Mouse (Mus musculus) stomach, embryonic 16.5 days (tissue): ENCODE data around the gene Gm14548. TPM values are rescaled to one million over a fixed set of nuclear protein-coding genes. Genes with fewer than 3 reads are reported as not detected.
"Not testable (repeated sequence)": the region's sequence is repeated elsewhere in the genome, so short reads cannot be mapped to it uniquely, and the experiment has no call there.

Experiments
- ATAC-seq: fragments of 200-750 bp; cut with Nextera tagmentation; 2 replicates; pipeline ENCODE4 v1.8.0; 2017; ENCODE audit warnings: moderate number of reproducible peaks, moderate TSS enrichment; ENCODE audit not compliant: insufficient read depth, low FRiP score
- H3K27ac ChIP-seq: fragments of 300-500 bp; sonication (generic); 2 replicates; pipeline ENCODE4 v1.5.1; 2014; ENCODE audit warnings: low read length
- H3K27me3 ChIP-seq: fragments of 300-500 bp; sonication (generic); 2 replicates; pipeline ENCODE4 v1.6.1; 2014; ENCODE audit warnings: low read length, control low read depth, mixed read lengths; ENCODE audit not compliant: control insufficient read depth, insufficient read depth
- H3K36me3 ChIP-seq: fragments of 300-500 bp; sonication (generic); 2 replicates; pipeline ENCODE4 v1.6.1; 2014; ENCODE audit warnings: low read length; ENCODE audit not compliant: control insufficient read depth, insufficient read depth
- H3K4me1 ChIP-seq: fragments of 300-500 bp; sonication (generic); 2 replicates; pipeline ENCODE4 v1.6.1; 2014; ENCODE audit warnings: low read length, control low read depth, mixed read lengths; ENCODE audit not compliant: control insufficient read depth, insufficient read depth
- H3K4me2 ChIP-seq: fragments of 300-500 bp; sonication (generic); 2 replicates; pipeline ENCODE4 v1.6.1; 2014; ENCODE audit warnings: low read depth, low read length, mixed read lengths
- H3K4me3 ChIP-seq: fragments of 300-500 bp; sonication (generic); replicated peaks from 2 replicates; pipeline ENCODE4 v1.5.1; 2014; ENCODE audit warnings: mild to moderate bottlenecking, low read length
- H3K9ac ChIP-seq: fragments of 300-500 bp; sonication (generic); 2 replicates; pipeline ENCODE4 v1.6.1; 2014; ENCODE audit warnings: low read length
- H3K9me3 ChIP-seq: fragments of 300-500 bp; sonication (generic); replicated peaks from 2 replicates; pipeline ENCODE4 v1.6.1; 2016; ENCODE audit warnings: low read length, control low read depth; ENCODE audit not compliant: control insufficient read depth
- WGBS: fragments of 180-500 bp; shearing (Covaris S2); extraction: QIAGEN DNeasy Blood & Tissue Kit; methylation state at CpG from one replicate; pipeline ENCODE4 v1.1.7; 2014; 5-methylcytosine and 5-hydroxymethylcytosine counted together
- polyA plus RNA-seq: library from polyadenylated mRNA; unstranded; fragments of >200 nt; fragmentation: Nextera tagmentation; extraction: Ambion mirVana; gene quantifications from 2 replicates; pipeline ENCODE4 v1.2.1, GENCODE M21; 2015

Gm14548 gene
- polyA plus RNA-seq = 0.87 and 1.4 TPM in 2 replicates

DNA sequence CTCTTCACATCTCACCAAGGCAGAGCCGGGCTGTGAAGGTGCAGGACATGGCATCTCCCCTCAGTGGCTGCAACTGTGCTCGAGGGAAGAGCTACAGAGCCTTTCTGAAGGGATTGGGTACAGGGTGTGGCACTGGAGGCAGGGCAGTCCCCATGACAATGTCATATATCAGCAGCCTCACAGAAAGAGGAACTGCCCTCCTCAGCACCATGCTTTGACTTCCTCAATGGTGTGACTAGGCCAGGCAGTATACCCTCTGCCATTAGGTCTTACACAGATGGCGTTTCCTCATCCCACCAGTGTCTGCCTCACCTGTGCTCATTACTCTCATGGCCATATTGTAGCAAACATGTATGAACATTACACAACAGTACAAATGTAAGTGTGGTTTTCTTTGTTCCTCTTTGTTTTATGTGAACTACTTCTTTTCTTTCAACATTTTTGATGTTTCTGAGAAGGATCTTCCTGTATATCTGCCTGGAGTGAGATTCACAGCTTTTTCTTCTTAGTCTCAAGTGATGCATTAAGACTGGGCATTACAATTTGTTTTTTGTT is at the start of gene Gm14548:
TSS of gene Gm14548 (minus strand) at position 85 of the 555 bp plus-strand sequence.
- not testable (repeated sequence) for H3K9ac ChIP-seq, ATAC-seq, H3K4me2 ChIP-seq, H3K27me3 ChIP-seq, H3K36me3 ChIP-seq, H3K4me1 ChIP-seq, H3K9me3 ChIP-seq, H3K27ac ChIP-seq, H3K4me3 ChIP-seq
- 55% methylated on average over 3 of the region's 3 CpGs for WGBS

DNA sequence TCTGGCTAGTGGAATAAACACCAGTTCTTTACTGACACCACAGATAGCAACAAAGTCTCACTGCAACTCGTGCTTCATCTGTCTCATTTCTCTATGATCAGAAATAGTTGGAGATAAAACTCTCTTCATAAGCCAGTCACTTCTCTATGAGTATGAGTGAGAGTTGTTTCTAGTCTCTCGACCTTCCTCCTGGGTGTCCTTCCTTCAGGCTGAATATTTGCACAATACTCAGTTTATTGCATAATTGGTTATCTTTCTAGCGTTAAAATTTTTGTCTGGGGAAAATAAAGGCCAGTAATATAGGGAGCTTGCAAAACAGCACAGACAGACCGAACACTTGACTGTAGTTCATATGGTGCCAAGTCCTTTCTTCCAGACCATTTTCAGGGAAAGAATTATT is 48.2 kb upstream of the Gm14548 start:
- Histone ChIP-seq H3K4me2 (no peak overlapping the region), H3K36me3 (no peaks in the 10 kb centered on the region), H3K4me3 (no peak overlapping the region), H3K27ac (no peak overlapping the region), H3K4me1 (no peaks in the 10 kb centered on the region), H3K27me3 (no peaks in the 10 kb centered on the region), H3K9me3 (no peaks in the 10 kb centered on the region), H3K9ac (no peak overlapping the region)
- 66% methylated on average over 4 of the region's 4 CpGs for WGBS
- no peak for ATAC-seq

- no peak overlapping the region for H3K27ac ChIP-seq
- no peaks in the 10 kb centered on the region for H3K4me1 ChIP-seq
- H3K4me3 ChIP-seq = no peak overlapping the region
- H3K36me3 ChIP-seq = no peaks in the 10 kb centered on the region
- 61% methylated on average over 3 of the region's 3 CpGs for WGBS
- no peak overlapping the region for H3K4me2 ChIP-seq
- no peak overlapping the region for H3K9ac ChIP-seq
- no peaks in the 10 kb centered on the region for H3K9me3 ChIP-seq
- H3K27me3 ChIP-seq = no peaks in the 10 kb centered on the region
- no peak for ATAC-seq
Observed at GRCm38 (mm10) chr7:3940915-3941314, 43.0 kb upstream of the Gm14548 start.

DNA sequence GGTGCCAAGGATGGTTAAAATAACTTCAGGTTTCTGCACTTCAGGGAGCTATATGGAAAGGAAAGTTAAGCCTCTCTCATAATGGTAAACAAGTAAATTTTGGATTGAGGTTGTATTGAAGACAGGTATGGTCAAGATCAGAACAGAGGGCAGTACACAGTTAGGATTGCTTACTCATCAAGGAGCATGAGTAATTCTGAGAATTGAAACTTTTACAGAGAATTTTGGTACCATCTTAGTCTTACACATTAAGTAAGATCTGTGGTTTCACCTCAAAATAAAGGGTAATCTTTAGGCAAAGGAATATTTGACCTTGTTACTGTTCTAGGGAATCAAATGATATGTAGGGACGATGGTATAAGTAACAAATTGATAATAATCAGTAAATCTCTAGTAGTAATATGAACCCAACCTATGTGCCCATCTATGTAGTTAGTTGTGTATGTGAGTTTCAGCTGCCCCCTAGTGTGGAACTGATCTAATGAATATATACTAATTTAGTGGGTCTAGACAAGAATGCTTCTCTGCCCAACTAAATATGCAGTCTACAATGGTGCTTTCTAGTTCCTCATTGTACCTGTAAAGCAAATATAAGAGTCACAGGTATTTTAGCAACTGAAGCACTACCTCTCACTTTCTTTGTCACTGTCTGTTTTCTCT is 42.1 kb upstream of the Gm14548 start:
- no peak for ATAC-seq
- H3K9ac ChIP-seq = no peak overlapping the region
- H3K27me3 ChIP-seq = no peaks in the 10 kb centered on the region
- no peak overlapping the region for H3K27ac ChIP-seq
- no peak overlapping the region for H3K4me2 ChIP-seq
- H3K36me3 ChIP-seq = no peaks in the 10 kb centered on the region
- WGBS = 58% methylated on average over 1 of the region's 1 CpGs
- H3K4me1 ChIP-seq = no peaks in the 10 kb centered on the region
- no peaks in the 10 kb centered on the region for H3K9me3 ChIP-seq
- no peak overlapping the region for H3K4me3 ChIP-seq

DNA sequence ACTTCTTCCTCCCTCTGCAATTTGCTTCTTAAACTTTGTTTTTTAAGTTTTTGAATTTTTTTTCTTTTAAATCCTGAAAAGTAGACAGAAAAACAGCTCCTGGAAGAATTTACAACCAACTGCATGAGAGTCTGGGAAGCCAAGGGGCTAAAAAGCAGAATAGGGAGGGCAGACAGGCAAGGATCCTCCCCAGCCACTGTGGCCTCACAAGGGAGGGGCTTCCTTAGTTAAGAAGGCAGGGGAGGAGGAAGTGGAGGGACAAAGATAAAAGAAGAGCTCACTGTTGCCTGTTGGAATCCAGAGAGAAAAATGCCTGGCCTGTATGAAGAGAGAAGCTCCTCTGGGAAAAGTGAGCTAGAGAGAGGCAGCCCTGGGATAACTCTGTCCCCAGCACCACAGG is 37.6 kb upstream of the Gm14548 start:
- not testable (repeated sequence) for H3K4me2 ChIP-seq, H3K9ac ChIP-seq, H3K27me3 ChIP-seq, H3K4me1 ChIP-seq, ATAC-seq, H3K4me3 ChIP-seq, H3K36me3 ChIP-seq, H3K27ac ChIP-seq, H3K9me3 ChIP-seq

GRCm38 (mm10) chr7:3915387-3915786 is 17.5 kb upstream of the Gm14548 start, which contains the start of gene Lilra6:
Gene Lilra6, minus strand, starts transcription at chr7:3915503.
- H3K27me3 ChIP-seq, ATAC-seq, H3K9ac ChIP-seq, H3K9me3 ChIP-seq, H3K27ac ChIP-seq, H3K36me3 ChIP-seq, H3K4me1 ChIP-seq, H3K4me2 ChIP-seq, H3K4me3 ChIP-seq: not testable (repeated sequence)
- 59% methylated on average over 2 of the region's 2 CpGs for WGBS

- no peak for ATAC-seq
- Histone ChIP-seq H3K4me1 (no peaks in the 10 kb centered on the region), H3K9ac (no peak overlapping the region), H3K36me3 (no peaks in the 10 kb centered on the region), H3K9me3 (no peaks in the 10 kb centered on the region), H3K27me3 (no peaks in the 10 kb centered on the region), H3K4me3 (no peak overlapping the region), H3K4me2 (no peak overlapping the region), H3K27ac (no peak overlapping the region)
- WGBS = 28% methylated on average over 1 of the region's 1 CpGs
Observed at GRCm38 (mm10) chr7:3903704-3904103, 5.8 kb upstream of the Gm14548 start.

- no CpG with 5 or more reads among the region's 1 CpGs for WGBS
- H3K4me2 ChIP-seq, H3K27me3 ChIP-seq, H3K4me1 ChIP-seq, ATAC-seq, H3K36me3 ChIP-seq, H3K27ac ChIP-seq, H3K4me3 ChIP-seq, H3K9me3 ChIP-seq, H3K9ac ChIP-seq: not testable (repeated sequence)
Observed at GRCm38 (mm10) chr7:3875032-3875431, 22.9 kb downstream of the Gm14548 start.

DNA sequence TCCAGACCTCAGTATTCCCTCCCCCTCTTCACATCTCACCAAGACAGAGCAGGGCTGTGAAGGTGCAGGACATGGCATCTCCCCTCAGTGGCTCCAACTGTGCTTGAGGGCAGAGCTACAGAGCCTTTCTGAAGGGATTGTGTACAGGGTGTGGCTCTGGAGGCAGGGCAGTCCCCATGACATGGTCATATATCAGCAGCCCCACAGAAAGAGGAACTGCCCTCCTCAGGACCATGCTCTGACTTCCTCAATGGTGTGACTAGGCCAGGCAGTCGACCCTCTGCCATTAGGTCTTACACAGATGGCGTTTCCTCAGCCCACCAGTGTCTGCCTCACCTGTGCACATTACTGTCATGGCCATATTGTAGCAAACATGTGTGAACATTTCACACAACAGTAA is 53.0 kb downstream of the Gm14548 start, which contains the start of gene Pira2:
TSS of gene Pira2 (minus strand) at position 101 of the 400 bp plus-strand sequence.
- H3K4me3 ChIP-seq, H3K4me1 ChIP-seq, H3K27me3 ChIP-seq, H3K36me3 ChIP-seq, ATAC-seq, H3K27ac ChIP-seq, H3K9me3 ChIP-seq, H3K9ac ChIP-seq, H3K4me2 ChIP-seq: not testable (repeated sequence)
- WGBS = no CpG with 5 or more reads among the region's 2 CpGs
